Mouse (Mus musculus): ENCODE data around the gene Kif2a.

The Kif2a gene

DNA sequence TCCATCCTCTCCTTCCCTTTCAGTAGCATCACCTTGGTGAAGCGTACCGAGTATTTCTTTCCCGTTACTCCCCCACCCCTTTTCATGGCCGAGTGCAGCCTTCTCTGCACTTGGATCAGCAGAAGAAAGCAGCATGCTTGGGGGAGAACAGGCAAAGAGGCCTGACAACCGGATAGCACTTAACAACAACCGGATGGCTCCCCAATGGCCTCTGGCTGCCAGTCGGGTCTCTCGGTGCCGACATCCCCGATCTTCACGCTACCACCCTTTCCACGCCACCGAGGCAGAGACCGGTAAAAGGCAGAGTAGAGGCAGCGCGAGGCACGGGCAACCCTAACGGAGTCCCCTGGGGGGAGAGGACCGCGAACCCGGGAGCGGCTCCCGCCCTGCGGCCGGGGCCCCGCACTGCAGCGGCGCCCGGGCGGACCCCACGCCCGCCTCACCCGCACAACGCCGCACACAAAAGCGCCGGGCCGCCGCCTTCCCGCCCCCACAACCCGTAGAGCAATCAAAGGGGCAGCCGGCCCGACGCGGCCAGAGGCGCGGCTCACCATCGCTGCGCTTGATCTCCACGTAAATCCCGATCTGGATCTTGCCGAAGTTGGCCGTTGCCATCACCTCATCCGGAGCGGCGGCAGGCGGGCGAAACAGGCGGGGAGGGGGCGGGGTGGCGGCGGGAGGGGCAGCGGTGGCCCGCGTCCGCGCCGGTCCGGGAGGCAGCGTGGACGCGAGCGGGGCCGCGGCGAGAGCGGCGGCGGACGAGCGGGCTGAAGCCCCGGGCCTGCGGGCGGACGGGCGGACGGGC lies at the start of gene Kif2a:
Gene Kif2a (minus strand): TSS at position 666 of the 805 bp plus-strand sequence.
- DNase-seq (ENCODE audit: low read depth, low spot score): peak; percentile 38

DNA sequence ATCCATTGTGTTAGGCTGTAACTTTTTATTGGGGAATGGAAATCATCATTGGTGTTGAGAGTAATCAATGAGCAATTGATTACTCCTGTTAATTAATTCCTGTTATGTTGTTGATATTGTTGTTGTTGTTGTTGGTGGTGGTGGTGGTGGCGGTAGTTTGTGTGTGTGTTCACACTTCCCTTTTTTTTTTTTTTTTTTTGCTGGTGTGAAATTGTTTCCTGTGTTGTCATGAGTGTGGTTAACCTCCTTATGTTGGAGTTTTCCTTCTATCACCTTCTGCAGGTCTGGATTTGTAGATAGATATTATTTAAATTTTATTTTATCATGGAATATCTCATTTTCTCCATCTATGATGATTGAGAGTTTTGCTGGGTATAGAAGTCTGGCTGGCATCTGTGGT lies 47.1 kb upstream of the Kif2a start:
- no peak for DNase-seq (ENCODE audit: low read depth, low spot score)

DNA sequence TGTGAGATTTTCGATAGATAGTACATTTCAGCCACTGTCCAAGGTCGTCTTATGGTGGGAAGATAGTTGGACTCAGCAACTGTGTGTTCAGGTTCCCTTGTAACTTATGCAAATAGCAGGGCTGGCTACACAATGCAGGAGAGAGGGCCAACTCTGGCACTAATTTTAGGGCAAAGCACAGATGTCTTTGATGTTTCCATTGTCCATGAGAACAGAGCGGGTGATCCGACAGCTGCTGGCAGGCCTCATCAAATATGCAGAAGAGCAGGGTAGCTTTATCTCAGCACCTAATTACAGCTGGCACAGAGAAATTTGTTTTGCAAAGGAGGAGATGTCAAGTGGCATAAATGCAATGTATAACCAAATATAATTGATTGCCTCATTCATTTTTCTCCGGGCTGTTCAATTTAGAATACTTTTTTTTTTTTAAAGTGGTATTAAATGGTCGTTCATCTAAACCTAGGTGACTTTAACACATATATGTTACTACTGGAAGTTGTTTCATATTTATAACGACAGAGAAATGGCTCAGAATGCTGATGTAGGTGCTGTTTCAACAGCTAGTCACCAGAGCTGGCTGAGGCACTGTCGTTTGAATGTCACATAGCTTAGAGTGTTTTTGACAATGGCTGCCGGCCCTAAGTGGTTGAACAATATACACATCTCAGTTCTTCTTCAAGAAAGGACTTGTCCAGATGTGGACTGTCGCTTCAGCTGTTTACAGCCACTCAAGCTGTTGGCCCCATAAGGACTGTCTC lies 43.4 kb upstream of the Kif2a start:
- no peak for DNase-seq (ENCODE audit: low read depth, low spot score)

DNA sequence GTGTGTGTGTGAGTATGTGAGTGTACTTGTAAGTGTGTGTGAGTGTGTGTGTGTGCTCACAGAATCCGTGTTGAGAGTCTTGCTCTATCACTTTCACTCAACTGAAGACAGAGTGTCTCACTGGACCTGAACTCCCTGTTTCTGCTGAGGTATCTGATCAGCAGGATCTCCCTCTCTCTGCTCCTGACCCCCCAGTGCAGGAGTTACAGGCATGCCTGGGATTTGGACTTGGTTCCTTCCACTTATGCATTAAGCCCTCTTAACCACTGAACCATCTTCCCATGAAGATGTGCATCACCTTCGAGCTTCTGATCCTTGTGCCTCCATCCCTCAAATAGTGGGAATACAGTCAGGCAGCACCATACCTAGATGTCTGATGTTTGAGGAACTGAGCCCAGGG lies 42.3 kb upstream of the Kif2a start:
- no peak for DNase-seq (ENCODE audit: low read depth, low spot score)

DNA sequence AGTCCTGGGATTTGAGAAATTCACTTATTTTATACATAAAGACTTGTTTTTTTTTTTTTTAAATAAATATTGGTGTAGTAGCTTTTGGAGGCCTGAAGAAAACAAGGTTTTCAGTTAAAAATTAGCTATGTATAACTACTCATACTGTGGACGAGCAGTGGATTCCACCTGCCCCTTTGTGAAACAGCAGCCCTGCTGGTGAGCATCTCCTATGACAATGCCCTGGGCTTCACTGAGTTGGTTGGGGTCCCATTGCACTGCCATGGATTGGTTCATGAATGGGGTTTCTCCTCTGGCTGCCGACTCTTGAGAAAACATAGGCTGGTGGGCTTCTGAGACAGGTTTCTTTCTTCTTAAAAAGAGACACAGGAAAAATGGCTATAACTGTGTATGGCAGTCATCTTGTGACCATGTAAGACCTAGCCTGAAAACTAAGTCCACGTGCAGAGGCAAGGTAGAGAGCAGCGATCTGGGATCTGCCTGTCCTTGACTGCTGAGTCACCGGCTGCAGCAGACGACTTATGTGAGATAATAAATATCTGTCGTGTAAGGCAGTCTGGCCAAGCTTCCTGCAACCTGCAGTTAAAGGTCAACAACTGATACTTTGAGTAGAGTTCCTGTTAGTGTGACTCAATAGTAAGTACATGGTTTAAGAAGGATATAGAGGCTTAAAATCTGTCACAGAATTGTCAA lies 41.3 kb upstream of the Kif2a start:
- DNase-seq (ENCODE audit: low read depth, low spot score): no peak

DNA sequence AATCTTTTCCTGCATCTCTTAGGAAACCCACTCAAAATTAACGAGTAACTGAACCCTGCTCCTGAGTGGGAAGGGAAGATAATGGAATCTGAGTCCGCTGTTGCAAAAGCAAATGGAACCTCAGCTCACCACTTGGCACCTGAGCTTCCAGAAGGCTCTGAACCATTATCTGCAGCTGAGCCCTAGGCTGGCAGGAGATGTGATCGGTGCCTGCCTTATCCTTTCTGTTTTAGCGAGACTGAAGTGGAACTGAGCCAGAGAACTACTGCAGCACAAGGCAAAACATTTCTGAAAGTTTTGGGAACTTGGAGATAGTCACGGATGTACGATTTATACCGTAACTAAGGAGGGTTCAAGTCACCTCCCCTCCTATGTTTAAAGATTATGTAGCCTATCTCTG lies 38.2 kb upstream of the Kif2a start:
- no peak for DNase-seq (ENCODE audit: low read depth, low spot score)

DNA sequence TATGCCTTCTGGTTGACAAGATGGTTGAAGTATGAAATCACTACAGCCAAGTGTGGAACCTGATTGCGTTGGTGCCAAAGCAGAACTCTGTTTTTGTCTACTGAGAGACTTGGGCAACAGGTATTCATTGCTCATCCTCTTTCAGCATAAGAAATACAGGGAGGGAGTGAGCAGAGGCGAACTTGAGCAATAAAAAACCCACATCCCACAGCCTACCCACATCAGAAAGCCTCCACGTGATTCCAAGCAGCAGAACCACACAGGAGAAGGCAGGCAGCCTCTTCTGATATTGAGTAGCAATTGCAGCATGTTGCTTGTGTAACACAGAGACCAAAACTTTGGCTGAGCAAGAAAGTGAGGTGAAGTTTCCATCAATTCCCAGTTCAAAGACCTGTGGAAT lies 37.5 kb upstream of the Kif2a start:
- DNase-seq (ENCODE audit: low read depth, low spot score): no peak

DNA sequence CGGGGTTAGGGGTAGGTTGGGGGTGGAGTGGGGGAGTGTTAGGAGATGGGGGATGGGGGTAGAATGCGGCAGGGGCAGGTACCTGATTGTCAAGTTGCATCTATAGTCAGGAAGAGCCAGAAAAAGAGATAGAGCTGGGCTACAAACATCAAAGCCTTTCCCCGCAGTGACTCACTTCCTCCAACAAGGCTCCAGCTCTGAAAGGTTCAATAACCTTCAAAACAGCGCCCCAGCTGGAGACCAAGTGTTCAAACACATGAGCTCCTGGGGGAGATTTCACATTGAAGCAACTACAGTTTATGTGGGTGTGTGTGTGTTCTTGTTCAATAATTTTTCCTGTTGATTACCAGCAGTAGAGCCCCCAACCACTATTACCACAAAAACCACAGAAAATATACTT lies 34.4 kb upstream of the Kif2a start:
- DNase-seq (ENCODE audit: low read depth, low spot score): peak; percentile 30

DNA sequence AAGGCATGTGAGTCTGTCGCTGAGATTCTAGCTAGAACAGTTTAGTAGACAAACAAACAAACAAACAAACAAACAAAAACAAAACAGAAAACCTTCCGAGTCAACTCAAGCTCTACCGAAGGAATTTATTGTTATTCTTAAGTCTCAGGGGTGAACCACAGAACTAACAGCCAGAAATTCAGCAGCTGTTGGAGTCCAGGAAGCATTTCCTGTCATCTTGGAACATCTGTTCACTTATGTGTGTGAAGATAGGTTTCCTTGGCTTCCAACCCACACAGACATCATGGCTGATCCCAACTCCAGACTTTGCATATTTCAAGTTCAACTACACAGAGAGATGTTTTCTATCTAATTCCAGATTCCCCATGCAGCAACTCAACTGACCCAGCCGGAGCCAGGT lies 32.6 kb upstream of the Kif2a start:
- no peak for DNase-seq (ENCODE audit: low read depth, low spot score)

DNA sequence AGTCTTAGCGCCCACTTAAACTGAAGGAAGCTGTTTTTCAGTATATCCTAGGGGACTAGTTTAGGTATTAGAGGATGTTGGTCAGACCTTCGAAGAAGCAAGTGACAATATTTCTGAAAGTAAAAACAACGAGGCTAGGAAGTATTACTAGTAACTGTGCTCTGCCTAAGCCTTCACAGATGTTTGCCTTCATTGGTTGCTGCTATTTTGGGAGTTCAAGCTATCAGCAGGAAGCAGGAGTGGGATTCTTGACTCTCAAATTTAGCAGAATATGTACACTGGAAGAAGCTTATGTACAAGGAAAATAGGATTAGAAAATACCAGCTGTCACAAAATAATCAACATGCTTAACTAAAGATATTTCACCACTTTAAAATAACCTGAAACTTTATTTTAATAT lies 29.4 kb upstream of the Kif2a start:
- no peak for DNase-seq (ENCODE audit: low read depth, low spot score)

DNA sequence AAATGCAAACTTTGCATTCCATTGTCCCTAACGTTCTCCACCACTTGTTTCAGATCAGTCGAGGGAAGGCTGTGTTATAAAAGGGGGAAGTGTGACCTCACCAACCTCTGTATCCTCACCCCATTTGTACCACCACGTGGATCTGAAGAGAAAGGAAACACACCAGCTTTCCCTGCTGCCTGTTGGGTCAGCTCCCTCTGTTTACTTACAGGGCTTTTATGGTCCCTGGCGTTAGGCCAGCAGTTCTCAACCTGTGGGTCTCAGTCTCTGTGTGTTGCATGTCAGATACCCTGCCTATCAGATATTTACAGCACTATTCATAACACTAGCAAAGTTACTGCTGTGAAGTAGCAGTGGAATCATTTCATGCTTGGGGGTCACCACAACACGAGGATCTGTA lies 22.3 kb upstream of the Kif2a start:
- DNase-seq (ENCODE audit: low read depth, low spot score): no peak

DNA sequence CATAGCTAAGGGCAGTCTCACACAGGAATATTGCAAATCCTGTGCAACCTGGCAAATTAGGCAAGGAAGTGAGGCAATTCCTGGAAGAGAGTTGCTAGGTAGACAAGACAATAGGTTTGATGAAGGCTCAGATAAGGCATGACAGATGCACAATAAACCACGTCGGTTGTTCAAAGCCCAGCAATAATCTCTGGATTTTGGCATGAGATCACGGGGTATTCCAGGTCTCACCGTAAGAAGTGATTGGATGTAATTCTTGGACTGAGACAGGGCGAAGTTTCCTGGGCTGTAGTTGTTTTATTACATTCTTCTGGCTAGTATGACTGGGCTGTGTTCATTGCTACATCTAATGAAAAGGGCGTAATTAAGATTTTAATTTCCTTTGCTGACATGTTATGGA lies 20.6 kb upstream of the Kif2a start:
- DNase-seq (ENCODE audit: low read depth, low spot score): no peak

DNA sequence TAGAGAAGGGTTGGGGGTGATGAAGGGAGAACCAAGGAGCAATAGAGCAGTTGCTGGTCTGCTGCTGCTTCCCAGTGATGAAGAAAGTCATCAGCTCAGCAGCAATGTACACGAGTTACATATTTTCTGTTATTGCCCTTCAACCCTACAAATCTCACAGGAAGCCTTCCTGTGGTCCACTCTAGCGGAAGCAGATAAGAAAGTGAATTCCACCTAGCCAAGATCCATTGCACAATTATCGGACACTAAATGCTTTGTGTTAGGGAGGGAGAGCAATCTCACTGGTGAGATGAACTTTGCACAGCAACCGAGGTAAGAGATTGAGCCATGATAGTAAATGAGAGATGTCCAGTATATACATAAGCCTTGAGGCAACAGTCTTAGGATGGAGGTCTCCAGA lies 17.6 kb upstream of the Kif2a start:
- no peak for DNase-seq (ENCODE audit: low read depth, low spot score)

DNA sequence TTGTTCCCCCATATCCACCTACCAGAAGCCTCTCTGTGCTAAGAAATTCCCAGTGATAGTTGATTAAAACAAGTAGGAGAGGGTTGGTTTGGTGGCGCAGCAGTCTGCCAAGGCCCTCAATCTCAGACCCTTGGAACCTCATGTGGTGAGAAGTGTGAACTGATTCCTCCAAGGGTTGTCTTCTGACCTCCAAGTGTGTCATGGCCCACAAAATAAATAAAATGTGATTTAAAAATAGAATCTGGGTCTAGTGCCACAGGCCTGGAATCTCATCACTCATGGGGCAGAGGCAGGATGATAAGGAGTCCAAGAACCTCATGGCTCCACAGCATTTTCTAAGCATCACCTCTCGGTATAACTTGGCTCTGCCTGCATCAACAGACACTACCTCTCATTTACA lies 16.4 kb upstream of the Kif2a start:
- no peak for DNase-seq (ENCODE audit: low read depth, low spot score)

DNA sequence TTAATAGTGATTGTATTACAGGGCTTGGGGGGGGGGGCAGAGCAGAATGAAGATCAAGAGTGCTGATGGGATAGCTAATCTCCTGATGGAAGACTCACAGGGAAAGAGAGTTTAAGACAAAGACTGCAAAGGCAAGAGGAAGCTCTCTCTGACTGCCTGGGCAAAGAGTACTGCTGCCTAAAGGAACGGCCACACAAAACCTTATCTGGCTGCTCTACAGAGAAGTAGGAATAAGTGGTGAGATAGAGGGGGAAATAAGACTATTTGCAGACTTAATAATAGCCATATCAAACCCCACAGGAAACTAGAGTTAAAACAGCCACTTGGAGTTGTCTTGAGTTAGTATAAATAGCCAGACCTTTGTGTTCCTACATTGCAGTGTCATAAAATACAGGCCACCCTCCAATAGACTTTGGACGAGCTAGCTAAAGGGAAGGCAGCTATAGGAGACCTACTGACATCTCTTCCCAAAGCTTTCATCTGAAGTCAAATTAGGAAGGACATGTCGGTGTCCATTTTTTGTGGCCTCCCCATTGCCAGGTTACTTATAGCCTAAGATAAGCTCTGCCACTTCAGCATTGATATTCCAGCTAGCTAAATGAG lies 13.7 kb upstream of the Kif2a start:
- no peak for DNase-seq (ENCODE audit: low read depth, low spot score)

DNA sequence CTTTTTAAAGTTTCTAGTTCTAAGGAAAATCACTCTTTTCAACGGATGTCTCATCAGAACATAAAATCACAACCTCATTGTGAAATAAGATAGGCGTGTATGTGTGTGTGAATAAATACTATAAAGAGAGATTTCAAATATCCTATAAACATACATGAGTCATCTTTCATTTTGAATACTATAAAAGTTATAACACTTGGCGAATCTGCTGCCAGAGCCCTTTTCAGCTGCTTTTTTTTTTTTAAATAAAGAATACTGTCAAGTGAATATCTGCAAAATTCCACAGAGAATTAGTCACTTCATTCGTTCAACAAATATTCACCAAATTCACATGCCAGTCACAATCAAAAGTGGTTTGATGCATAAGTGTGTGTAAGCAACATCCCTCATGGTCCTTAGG lies 13.2 kb upstream of the Kif2a start:
- no peak for DNase-seq (ENCODE audit: low read depth, low spot score)

DNA sequence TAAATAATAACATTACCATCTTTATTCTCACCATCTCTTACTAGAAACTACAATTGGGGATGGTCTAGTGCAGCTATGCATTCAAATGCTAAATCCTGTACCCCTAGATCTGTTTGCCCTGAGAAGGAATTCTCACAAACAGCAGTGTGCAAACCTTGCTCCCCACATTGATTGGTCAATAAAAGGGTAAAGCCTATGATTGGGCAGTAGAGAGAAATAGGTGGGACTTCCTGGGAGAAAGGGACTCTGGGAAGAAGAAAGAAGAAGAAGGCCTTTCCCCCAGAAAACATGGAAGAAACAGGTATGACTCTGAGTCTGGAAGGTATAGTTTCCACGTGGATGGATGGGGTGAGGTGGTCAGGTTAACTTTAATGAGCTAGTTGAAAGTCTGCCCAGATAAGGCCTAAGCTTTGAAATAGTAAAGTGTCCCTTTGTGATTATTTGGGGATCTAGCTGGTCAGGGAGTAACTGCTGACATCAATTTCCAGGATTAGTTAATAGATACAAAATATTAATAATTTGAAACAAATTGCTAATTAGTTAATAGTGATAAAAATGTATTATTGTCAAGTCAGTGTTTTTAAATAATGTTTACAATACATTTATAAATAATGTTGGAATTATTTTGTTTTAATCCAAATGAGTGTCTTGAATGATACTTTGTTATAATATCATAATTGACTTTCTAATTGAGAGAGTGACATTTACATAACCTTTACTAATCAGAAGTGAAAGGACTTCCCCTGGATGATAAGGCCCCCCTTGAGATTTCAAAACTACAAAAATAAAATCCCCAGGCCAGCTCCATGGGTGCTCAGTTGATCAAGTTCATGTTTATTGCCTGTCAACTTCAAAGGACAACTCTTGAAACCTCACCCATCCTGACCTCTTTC lies 12.3 kb upstream of the Kif2a start:
- DNase-seq (ENCODE audit: low read depth, low spot score): peak; percentile 65

DNA sequence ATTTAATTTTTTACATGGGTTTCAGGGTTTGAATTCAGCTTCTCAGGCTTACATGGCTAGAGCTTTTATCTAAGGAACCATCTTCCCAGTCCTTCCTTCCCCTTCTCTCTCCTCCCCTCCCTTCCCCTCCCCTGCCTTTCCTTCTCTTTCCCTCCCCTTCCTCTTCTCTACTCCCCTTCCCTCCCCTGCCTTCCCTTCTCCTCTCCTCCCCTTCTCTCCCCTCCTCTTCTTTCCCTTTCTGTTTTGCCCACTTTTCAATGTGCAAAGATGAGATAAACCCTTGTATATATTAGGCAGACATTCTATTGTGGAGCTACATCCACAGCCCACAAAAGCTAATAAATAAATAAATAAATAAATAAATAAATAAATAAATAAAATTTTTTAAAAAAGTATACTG lies 9.3 kb upstream of the Kif2a start:
- no peak for DNase-seq (ENCODE audit: low read depth, low spot score)

DNA sequence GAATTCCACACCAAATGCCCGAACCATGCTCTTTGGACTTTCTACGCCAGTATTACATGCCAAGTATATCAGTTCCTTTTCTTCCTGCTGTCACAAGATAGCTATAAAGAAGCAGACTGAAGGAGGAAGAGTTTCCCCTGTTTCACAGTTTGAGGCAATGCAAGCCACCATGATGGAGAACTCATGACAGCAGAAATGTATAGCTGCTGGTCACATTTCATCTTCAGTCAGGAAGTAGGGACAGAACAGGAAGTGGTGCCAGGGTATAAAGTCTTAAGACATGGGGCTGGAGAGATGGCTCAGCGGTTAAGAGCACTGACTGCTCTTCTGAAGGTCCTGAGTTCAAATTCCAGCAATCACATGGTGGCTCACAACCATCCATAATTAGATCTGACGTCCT lies 5.3 kb upstream of the Kif2a start:
- no peak for DNase-seq (ENCODE audit: low read depth, low spot score)

DNA sequence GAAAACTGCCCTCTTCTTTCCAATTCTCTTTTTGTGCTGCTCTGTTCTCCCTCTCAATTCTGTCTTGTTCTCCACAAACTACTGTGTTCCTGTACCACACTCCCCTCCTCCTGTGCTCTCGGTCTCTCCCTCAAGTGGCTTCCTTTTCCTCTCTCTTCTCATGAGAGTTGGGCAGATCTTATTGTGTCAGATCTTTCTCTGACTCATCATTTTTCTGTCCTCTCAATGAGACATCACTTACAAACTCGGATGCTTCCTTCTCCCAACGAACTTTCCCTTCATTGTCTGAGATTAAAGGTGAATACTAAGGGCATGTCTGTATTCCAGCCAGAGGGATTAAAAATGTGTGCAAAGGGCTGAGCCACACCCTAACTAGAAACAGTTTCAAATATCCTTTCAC lies 3.7 kb upstream of the Kif2a start:
- DNase-seq (ENCODE audit: low read depth, low spot score): no peak

Measured in ES-CJ7 (cell line).